Mouse (Mus musculus) ES-E14 (cell line): ENCODE measurements around the gene Rars.

Source experiments
- CHD2 ChIP-seq: IDR thresholded peaks from 2 replicates; pipeline ENCODE4 v1.6.1; 2014; ENCODE audit warnings: mild to moderate bottlenecking, low read depth, low read length, inconsistent platforms
- HCFC1 ChIP-seq: IDR thresholded peaks from 2 replicates; pipeline ENCODE4 v1.6.1; 2012; ENCODE audit warnings: low read length, inconsistent platforms, borderline replicate concordance; ENCODE audit not compliant: insufficient read depth
- MAFK ChIP-seq: IDR thresholded peaks from 2 replicates; pipeline ENCODE4 v1.6.1; 2014; ENCODE audit warnings: mild to moderate bottlenecking, low read depth, low read length, inconsistent platforms; ENCODE audit not compliant: insufficient read depth
- ZC3H11A ChIP-seq: IDR thresholded peaks from 2 replicates; pipeline ENCODE4 v1.6.1; 2012; ENCODE audit warnings: low read depth, mild to moderate bottlenecking, inconsistent platforms, low read length, borderline replicate concordance
- ZNF384 ChIP-seq: IDR thresholded peaks from 2 replicates; pipeline ENCODE4 v1.6.1; 2012; ENCODE audit warnings: low read depth, low read length, inconsistent platforms

DNA sequence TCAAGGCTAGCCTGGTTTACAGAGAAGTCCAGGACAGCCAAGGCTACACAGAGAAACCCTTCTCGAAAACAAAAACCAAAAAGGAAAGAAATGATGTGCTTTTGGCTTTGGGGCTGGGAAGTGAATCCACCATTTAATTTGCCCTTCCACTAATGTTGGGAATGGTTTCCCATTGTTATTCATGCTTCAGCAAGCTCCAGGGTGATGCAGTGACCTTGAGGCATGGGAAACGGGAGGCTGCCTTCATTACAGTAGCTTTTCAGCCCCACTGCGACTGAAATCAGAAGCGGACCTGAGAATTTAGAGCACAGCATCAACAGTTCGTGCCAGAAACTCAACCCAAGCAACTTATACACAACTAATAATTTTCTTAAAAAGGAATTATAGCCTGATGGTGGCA lies 33.0 kb downstream of the Rars start:
- TF ChIP-seq CHD2 (no peak), ZC3H11A (no peak), HCFC1 (no peak), MAFK (no peak), ZNF384 (no peak)
